Mouse (Mus musculus) kidney, adult 2 months (tissue): ENCODE results near the gene Zfp235. TPM values are rescaled to one million over a fixed set of nuclear protein-coding genes. Genes with fewer than 3 reads are reported as not detected.
A peak's percentile ranks its signal among the peaks of the same experiment; 100 is the strongest.

Experiments used
- DNase-seq: peaks from one replicate; pipeline ENCODE4 v3.0.0; 2021
- H3K27ac ChIP-seq: fragments of 200-500 bp; 2 replicates; pipeline ENCODE4 v1.5.1; 2012; ENCODE audit warnings: low read depth, low read length, control low read depth, inconsistent platforms; ENCODE audit not compliant: insufficient read depth
- H3K27me3 ChIP-seq: fragments of 200-500 bp; replicated peaks from 2 replicates; pipeline ENCODE4 v1.6.1; 2012; ENCODE audit warnings: mild to moderate bottlenecking, moderate library complexity, low read length, inconsistent platforms; ENCODE audit not compliant: control insufficient read depth, insufficient read depth
- H3K36me3 ChIP-seq: fragments of 200-500 bp; 2 replicates; pipeline ENCODE4 v1.6.1; 2012; ENCODE audit warnings: mild to moderate bottlenecking, moderate library complexity, low read length, inconsistent platforms; ENCODE audit not compliant: control insufficient read depth, insufficient read depth
- H3K4me1 ChIP-seq: fragments of 200-500 bp; 2 replicates; pipeline ENCODE4 v1.6.1; 2011; ENCODE audit warnings: low read length; ENCODE audit not compliant: control insufficient read depth, insufficient read depth
- H3K4me3 ChIP-seq: fragments of 200-500 bp; 2 replicates; pipeline ENCODE4 v1.5.1; 2011; ENCODE audit warnings: mild to moderate bottlenecking, low read depth, low read length, control low read depth; ENCODE audit not compliant: insufficient read depth
- CTCF ChIP-seq: fragments of 200-500 bp; conservative IDR thresholded peaks from 2 replicates; pipeline ENCODE4 v1.5.1; 2011; ENCODE audit warnings: low read depth, mild to moderate bottlenecking, control low read depth, low read length, moderate library complexity, mixed read lengths; ENCODE audit not compliant: insufficient read depth, insufficient read length
- POLR2A ChIP-seq: fragments of 200-500 bp; IDR thresholded peaks from one replicate; pipeline ENCODE4 v1.6.1; 2011; ENCODE audit warnings: low read depth, low read length, control low read depth
- WGBS: fragments of 180-500 bp; shearing (Covaris S2); methylation state at CpG from one replicate; pipeline ENCODE4 v1.1.7; 2018; 5-methylcytosine and 5-hydroxymethylcytosine counted together
- polyA plus RNA-seq: library from polyadenylated mRNA; depleted of rRNA; stranded (reverse); fragments of >200 nt; gene quantifications from 2 replicates; pipeline ENCODE4 v1.2.3, GENCODE M21; 2012

Zfp235 gene
- polyA plus RNA-seq, 1 experiment = 5.6 TPM

- H3K27me3 ChIP-seq = no peaks in the 10 kb centered on the region
- no peak for TF ChIP-seq POLR2A
- no peak for TF ChIP-seq CTCF
- H3K4me1 ChIP-seq = peaks cover 3% of the 10 kb centered on the region; the same call in 1 of the 2 replicates
- peak; percentile 95 for DNase-seq
- peak within 1 kb of the TSS; percentile 76 for H3K4me3 ChIP-seq
- 1% methylated on average over 23 of the region's 23 CpGs for WGBS
- no peaks in the 10 kb centered on the region; the same call in 1 of the 2 replicates for H3K36me3 ChIP-seq
- H3K27ac ChIP-seq = peak within 1 kb of the TSS; percentile 95
These were observed 21.7 kb upstream of the Zfp235 start, which contains the start of gene Zfp112 for GRCm38 (mm10) chr7:24112156-24112856. Gene Zfp112 (plus strand): TSS chr7:24112314.

GRCm38 (mm10) chr7:24113001-24113400 lies 21.0 kb upstream of the Zfp235 start:
- Histone ChIP-seq H3K27ac (peak overlapping the region; percentile 61), H3K36me3 (no peaks in the 10 kb centered on the region), H3K4me3 (peak overlapping the region; percentile 76), H3K27me3 (no peaks in the 10 kb centered on the region), H3K4me1 (peaks cover 3% of the 10 kb centered on the region; the same call in 1 of the 2 replicates)
- TF ChIP-seq POLR2A = no peak
- TF ChIP-seq CTCF = no peak
- 10% methylated on average over 12 of the region's 12 CpGs for WGBS
- peak; percentile 93 for DNase-seq

GRCm38 (mm10) chr7:24116655-24117054 lies 17.3 kb upstream of the Zfp235 start:
- no peak overlapping the region for H3K27ac ChIP-seq
- no peak for TF ChIP-seq POLR2A
- DNase-seq = no peak
- peaks cover 3% of the 10 kb centered on the region; the same call in 1 of the 2 replicates for H3K4me1 ChIP-seq
- no peak overlapping the region for H3K4me3 ChIP-seq
- 89% methylated on average over 4 of the region's 4 CpGs for WGBS
- no peaks in the 10 kb centered on the region for H3K27me3 ChIP-seq
- H3K36me3 ChIP-seq = no peaks in the 10 kb centered on the region

- no peaks in the 10 kb centered on the region for H3K27me3 ChIP-seq
- no peaks in the 10 kb centered on the region for H3K36me3 ChIP-seq
- peaks cover 6% of the 10 kb centered on the region; the same call in 1 of the 2 replicates for H3K4me1 ChIP-seq
- TF ChIP-seq CTCF (no peak), POLR2A (no peak)
- DNase-seq = no peak
- H3K27ac ChIP-seq = no peak overlapping the region
- WGBS = 16% methylated on average over 6 of the region's 6 CpGs
- peak overlapping the region; percentile 82 for H3K4me3 ChIP-seq
These were observed 459 bp upstream of the Zfp235 start for GRCm38 (mm10) chr7:24133425-24133995.

- DNase-seq = no peak
- 89% methylated on average over 6 of the region's 6 CpGs for WGBS
- Histone ChIP-seq H3K27me3 (no peaks in the 10 kb centered on the region), H3K27ac (no peak overlapping the region), H3K4me1 (no peaks in the 10 kb centered on the region), H3K36me3 (peaks cover 4% of the 10 kb centered on the region), H3K4me3 (no peak overlapping the region)
- TF ChIP-seq POLR2A = no peak
- TF ChIP-seq CTCF = no peak
These were observed 8.6 kb downstream of the Zfp235 start for GRCm38 (mm10) chr7:24142566-24142965.

GRCm38 (mm10) chr7:24153272-24153671 lies 19.3 kb downstream of the Zfp235 start:
- Histone ChIP-seq H3K4me1 (no peaks in the 10 kb centered on the region), H3K27ac (no peak overlapping the region), H3K27me3 (no peaks in the 10 kb centered on the region), H3K4me3 (no peak overlapping the region), H3K36me3 (no peaks in the 10 kb centered on the region)
- TF ChIP-seq POLR2A (no peak), CTCF (peak; percentile 53)
- peak; percentile 46 for DNase-seq
- WGBS = 12% methylated on average over 1 of the region's 1 CpGs

GRCm38 (mm10) chr7:24172191-24172590 lies 38.2 kb downstream of the Zfp235 start:
- Histone ChIP-seq H3K4me3 (no peak overlapping the region), H3K27me3 (no peaks in the 10 kb centered on the region), H3K27ac (no peak overlapping the region), H3K4me1 (no peaks in the 10 kb centered on the region), H3K36me3 (no peaks in the 10 kb centered on the region)
- TF ChIP-seq CTCF (no peak), POLR2A (no peak)
- DNase-seq = no peak
- 60% methylated on average over 4 of the region's 4 CpGs for WGBS
